Mouse (Mus musculus): ENCODE data around the gene Ilf2.

The Ilf2 gene

DNA sequence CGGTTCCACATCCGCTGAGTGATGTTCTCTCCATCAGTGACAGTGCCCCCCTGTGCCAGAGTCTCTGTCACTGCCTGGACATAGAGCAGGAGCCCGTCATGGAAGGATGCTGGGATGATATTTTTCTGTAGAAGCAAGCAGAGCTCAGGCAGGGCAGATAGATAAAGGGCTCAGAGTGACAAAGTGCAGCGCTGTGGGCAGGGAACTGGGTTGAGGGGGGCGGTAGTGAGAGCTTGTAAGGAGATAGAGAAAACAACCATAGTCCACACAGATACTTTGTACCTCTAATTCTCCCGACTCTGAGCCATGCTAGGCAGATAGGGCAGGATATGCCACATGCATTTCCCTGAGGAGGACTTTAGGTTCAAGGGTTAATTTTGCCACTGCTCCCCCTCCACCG is 13.3 kb upstream of the Ilf2 start:
- no peak for DNase-seq

DNA sequence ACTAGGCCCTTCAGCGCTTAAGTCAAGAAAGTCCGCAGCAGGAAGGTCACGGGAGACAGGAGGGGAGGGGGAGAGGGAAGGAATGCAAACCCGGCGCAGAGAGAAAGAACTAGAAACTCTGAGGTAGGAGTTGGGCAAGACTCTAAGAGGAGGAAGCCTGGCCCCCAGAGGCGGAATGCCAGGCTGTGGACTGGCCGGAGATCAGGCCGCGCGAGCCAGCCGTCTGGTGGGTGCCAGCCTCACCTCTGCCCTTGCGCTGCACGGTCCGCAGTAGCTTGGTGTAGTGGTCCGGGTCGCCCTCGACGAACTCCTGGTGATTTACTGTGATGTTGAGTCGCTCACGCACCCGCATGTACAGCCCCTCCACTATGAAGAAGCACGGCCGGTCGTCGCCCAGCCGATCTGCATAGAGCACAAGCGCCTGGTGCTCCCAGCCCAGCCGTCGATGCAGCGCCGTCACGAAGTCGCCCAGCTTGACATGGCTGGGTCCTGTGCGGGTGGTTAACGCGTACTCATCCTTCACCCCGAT is 11.3 kb upstream of the Ilf2 start:
- DNase-seq: peak in 1 of 2 experiments; percentile 24

DNA sequence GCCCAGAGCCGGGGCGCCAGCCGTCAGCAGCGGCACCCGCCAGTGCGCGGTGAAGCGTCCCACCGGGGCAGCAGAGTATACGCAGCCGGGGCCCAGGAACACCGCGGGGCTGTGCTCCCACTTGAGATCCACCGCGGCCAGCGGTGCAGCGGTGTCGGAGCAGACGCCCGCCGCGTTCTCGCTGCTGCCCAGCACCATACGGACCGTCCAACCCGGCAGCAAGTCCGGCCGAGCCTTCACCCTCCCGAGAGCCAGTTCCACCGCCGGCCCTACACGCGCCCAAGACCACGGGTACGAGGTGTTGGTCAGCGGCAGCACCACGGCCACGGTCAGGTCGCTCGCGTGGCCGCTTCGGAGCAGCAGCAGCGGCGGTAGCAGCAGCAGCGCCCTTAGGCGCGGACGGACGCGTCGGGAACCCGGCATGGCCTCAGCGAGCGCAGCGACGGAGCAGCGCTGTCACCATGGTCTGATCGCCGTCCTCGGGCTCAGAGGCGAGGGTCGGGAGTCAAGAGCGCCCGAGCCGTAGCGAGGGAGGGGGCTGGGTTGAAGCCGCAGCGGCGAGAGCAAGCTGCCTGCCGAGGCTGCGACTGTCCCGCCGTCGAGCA is 10.7 kb upstream of the Ilf2 start:
- DNase-seq: peak; percentile 35 to 39

GRCm38 (mm10) chr3:90465686-90466310 is 10.1 kb upstream of the Ilf2 start, which contains the start of gene Npr1:
Gene Npr1 (minus strand): TSS chr3:90465866.
- DNase-seq: peak; percentile 45 to 54

DNA sequence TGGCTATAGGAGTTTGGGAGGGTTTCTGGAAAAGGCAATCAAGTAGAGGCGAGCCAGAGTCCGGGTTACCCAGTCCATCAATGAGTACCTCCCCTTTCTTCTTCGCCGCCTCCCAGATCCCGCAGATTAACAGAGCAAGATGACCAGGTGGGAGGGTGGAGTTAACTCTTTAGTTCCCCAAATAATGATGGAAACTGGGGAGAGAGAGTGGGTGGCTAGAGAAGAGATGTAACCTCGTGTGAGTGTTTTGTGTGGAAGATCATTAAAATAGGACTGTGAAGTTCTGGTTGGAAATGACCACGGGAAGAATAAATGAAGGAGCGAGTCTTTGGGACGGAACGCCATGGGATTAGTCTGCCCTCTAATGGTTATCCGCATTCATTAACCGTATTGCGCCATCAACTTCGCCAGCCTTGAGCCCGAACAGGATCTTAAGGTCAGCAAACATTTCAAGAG is 9.6 kb upstream of the Ilf2 start:
- DNase-seq: peak; percentile 71 to 76

GRCm38 (mm10) chr3:90467618-90468300 is 8.2 kb upstream of the Ilf2 start:
- no peak for DNase-seq

DNA sequence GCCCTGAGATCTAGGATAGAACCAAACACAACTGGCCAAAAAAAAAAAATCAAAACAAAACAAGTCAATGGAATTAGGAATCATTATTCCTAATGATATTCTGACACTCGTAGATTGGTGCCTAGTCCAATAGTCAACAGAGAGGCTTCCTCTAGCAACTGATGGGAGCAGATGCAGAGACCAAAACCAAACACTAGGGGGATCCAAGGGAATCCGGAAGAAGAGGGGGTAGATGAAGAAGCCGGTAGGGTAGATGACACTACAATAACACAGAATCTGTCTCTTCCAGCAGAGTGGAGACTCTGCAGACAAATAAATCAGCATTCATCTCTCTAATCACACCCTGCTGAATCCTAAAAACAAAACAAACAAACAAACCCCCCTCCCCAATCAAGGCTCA is 3.7 kb upstream of the Ilf2 start:
- peak; percentile 47 to 61 for DNase-seq

GRCm38 (mm10) chr3:90475151-90475830 is 635 bp upstream of the Ilf2 start:
- DNase-seq: peak; percentile 12 to 30

- no peak for DNase-seq
These were observed 11.1 kb downstream of the Ilf2 start for GRCm38 (mm10) chr3:90486998-90487397.

DNA sequence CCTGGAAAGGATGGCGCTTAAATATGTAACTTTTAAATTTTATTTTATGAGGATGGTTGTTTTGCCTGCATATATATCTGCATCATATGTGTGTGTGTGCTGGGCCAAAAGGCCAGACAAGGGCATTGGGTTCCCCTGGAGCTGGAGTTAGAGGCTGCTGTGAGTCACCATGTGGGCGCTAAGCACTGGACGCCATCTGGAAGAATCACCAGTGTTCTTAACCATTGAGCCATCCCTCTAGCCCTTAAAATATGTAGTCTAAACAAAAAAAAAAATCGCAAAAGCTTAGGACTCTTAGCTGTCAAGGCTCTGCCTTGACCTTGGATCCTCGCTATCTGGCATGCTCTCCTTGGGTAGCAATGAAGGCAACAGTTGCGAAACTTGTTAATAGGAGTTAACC is 12.7 kb downstream of the Ilf2 start:
- DNase-seq: no peak

- DNase-seq: peak; percentile 96
These were observed 14.8 kb downstream of the Ilf2 start, which contains the start of gene Snapin for GRCm38 (mm10) chr3:90490696-90491256. Gene Snapin (minus strand): TSS chr3:90491033.

DNA sequence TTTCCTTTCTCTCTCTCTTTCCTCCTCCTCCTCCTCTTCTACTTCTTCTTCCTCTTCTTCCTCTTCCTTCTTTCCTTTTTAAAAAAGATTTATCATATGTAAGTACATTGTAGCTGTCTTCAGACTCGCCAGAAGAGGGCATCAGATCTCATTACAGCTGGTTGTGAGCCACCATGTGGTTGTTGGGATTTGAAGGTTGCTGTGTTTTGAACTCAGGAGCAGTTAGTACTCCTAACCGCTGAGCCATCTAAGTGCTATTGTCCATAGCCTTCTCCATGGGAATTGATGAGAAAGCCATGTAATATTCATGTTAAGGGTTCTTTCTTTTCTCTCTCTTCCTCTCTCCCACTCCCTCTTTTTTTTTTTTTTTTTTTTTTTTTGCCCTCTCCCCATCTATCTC is 15.4 kb downstream of the Ilf2 start:
- peak; percentile 46 to 55 for DNase-seq

DNA sequence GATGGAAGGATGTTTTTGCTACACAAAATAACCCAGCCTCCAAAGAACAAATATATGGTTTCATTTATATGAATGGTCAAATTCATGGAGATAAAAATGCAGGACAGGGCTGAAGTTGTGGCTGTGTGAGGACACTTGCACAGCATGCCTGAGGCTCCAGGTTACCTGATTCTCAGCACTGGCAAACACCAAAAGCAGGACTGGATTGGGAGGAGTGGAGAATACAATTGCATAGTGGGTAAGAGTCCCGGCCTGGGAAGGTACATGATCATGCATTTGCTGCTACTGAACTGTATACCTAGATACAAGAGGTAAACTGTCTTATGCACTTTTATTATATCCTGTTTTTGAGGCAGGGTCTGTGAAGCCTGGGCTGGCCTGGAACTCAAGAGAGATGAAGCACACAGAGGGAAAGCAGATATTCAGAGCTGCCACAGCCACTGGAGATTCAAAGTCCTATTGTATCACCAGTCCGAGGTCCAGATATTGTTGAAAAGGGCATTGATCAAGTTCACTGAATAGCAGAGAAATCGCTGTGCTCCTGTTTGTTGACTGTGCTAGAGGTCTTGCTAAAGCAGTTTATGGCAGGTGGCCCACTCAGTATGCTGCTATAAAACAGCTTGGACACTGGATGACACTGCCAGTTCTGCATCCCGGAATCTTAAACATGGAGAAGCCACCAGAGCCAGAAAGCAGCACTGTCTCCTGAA is 18.1 kb downstream of the Ilf2 start:
- peak; percentile 57 to 58 for DNase-seq

- DNase-seq: peak in 1 of 2 experiments; percentile 15
These were observed 20.1 kb downstream of the Ilf2 start for GRCm38 (mm10) chr3:90495850-90496525.

DNA sequence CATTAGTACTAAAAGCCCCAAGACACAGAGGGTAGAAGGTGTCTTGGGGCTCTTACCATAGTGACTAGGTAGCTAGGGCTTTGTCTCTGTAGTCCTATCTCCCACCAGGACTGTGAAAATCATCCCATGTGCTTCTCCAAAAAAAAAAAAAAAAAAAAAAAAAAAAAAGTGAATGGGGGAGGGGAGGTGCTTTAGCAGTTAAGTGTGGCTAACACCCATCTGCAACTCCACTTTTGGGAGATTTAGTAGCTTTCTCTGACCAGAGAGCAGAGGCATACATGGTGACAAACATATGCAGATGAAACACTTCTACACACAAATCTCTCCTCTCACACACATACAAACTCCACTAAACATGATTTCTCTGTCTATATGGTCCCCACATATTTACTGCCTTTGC is 21.7 kb downstream of the Ilf2 start:
- no peak for DNase-seq

DNA sequence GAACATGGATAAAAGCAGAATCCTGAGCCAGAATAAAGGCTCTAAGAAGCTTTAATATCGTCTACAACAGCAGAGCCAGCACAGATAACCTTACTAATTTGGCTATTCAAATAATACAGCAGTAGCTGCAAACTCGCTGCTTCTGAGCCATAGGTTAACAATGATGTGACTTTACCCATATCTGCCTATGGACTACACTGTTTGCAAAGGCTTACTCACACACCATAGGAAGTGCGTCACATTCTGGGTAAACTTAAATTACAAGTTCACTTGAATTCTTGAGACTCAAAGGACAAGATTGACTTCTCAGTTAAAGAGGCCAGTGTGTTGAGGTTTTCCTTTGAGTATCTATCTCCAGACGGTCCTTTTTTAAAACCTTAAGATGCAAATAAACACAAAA is 27.5 kb downstream of the Ilf2 start:
- DNase-seq: no peak

DNA sequence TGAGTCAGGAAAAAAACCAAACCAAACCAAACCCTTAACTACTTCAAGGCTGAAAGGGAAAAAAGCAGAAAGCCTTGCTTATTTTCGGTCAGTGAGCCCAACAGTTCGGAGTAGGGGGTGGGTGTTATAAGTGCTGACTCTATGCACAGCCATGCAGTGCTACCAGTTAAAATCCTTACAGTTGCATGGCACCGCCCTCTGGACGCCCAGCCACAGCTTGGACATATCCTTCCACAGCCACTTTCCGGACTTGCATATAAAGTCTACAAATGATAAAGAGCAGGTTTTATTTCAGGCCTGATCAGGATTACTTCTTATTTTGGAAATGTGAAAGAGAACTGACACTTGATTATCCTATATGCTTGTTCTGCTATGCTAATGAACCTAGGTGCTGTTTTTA is 29.3 kb downstream of the Ilf2 start:
- DNase-seq: no peak

DNA sequence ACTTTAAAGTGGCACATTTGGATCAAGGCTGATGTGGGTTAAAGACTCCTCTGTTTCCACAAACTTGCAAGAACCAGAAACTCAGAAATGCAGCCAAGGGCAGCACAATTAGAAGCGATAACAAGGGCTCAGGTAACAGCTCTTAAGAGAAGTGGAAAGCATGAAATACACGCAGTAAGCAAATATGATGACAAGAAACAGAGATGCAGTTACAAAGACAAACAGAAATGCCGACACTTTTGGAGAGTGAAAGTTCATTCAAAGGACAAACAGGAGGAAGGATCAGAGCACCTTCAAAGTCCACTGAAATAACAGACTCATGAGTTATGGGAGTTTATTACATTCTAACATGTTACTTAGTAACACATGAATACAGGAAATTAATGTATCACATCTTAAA is 30.4 kb downstream of the Ilf2 start:
- DNase-seq: no peak

GRCm38 (mm10) chr3:90508287-90508949 is 32.5 kb downstream of the Ilf2 start:
- no peak for DNase-seq

DNA sequence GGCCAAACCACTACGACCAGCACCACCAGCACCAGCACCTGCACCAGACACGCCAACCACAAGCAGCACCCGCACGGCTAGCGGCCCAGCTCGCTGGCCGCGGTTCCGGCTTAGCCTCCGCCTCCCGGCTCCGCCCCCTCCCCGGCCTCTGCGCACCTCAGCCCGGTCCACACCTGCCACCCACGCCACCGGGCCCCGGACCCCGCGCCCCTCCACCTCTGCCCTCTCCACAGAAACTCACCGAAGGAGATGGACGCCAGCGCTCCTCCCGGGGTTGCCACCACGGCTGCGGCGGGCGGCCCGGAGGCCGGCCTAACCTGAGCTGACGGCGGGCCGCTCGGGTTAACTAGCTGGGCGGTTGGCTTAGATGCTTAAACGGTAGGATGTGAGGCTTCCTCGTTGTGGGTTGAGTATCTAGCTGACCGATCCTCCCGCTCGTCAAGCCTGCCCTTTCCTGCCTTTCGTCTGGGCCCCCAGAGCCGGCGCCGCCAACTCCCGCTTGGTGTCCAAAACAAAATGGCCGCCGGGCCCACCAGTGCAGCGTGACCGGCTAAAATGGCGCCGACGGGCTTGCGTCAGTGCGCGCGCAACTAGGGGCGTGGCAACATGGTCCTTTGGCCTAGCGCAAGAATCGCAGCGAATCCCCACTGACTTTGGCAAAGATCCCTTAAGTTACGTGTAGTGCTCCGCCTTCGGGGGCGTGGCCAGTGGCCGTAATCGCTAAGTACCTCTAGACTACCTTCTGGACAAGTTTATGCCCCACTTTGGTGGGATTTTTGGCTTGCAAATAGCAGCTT is 33.2 kb downstream of the Ilf2 start, which contains the start of gene Chtop:
TSS of gene Chtop (minus strand) at position 549 of the 797 bp plus-strand sequence.
- peak; percentile 100 for DNase-seq

Measured in cerebellum, postnatal 14 days (tissue).